ENCODE assay signal across 16 mouse cellular contexts in the genomic region with DNA sequence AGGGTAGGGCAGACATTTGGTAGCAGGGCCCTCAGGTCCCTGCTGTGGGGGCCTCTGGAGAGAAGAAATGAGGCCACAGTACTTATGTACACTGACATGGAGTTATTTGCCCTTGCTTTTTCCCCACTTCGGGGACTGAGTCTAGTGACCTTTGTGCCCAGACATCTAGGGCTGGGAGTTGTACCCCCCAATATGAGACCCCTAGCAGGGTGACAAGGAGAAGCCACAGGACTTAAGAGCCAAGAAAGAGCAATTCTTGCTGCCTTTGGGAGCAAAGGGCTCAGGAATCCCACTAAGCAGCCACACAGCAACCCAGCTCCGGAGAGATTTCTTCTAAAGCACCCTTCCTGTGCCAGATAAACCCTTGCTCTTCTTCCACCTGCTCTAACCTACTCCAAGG. TPM values are rescaled to one million over a fixed set of nuclear protein-coding genes. Genes with fewer than 3 reads are reported as not detected.
DNase-seq lines count a peak whose midpoint lies in the region; ATAC-seq lines count a peak whose summit lies in the region.
"Had no signal": no experiment of that assay in that cellular context is flagged by ENCODE, and none has a peak within 500 bp of the region (broad histone marks: within the 10 kb centered on the region; RNA-seq: fewer than 3 reads in every experiment).

No protein-coding gene starts in this region.

- peak; percentile 75 for DNase-seq in heart, adult 11 months
- no peak for DNase-seq in heart, adult 8-10 months (ENCODE audit: low spot score)
- no peak for DNase-seq in embryonic facial prominence, embryonic 14.5 days (ENCODE audit: low spot score)
- no peak for DNase-seq in heart, postnatal 4 days
- no peak for DNase-seq in kidney, adult 8-10 months
- DNase-seq in retina, embryonic 14.5 days (ENCODE audit: low spot score): no peak
- DNase-seq: gastrocnemius, postnatal 36 days; heart, postnatal 14 days; liver, postnatal 0 days; right cerebral cortex, adult 18-20 months; thymus, postnatal 4 days had no signal

- no peaks in the 10 kb centered on the region for H3K36me3 ChIP-seq in embryonic facial prominence, embryonic 14.5 days (ENCODE audit: control insufficient read depth, insufficient read depth, low read length)
- H3K36me3 ChIP-seq in hindbrain, embryonic 15.5 days: no peaks in the 10 kb centered on the region
- H3K36me3 ChIP-seq in midbrain, embryonic 15.5 days (replicated peaks): no peaks in the 10 kb centered on the region

- H3K27ac ChIP-seq in embryonic facial prominence, embryonic 14.5 days (replicated peaks; ENCODE audit: low read depth, low read length): no peak overlapping the region
- H3K27ac ChIP-seq in hindbrain, embryonic 15.5 days (replicated peaks): peak overlapping the region; percentile 67; the same call in 1 of the 2 replicates
- peak overlapping the region; percentile 77 for H3K27ac ChIP-seq in midbrain, embryonic 15.5 days

- H3K4me1 ChIP-seq in embryonic facial prominence, embryonic 14.5 days (ENCODE audit: control insufficient read depth, insufficient read depth, low read length): peaks cover 20% of the 10 kb centered on the region
- peaks cover 75% of the 10 kb centered on the region for H3K4me1 ChIP-seq in hindbrain, embryonic 15.5 days (replicated peaks)
- peaks cover 85% of the 10 kb centered on the region for H3K4me1 ChIP-seq in midbrain, embryonic 15.5 days

- peaks cover 4% of the 10 kb centered on the region; the same call in 1 of the 2 replicates for H3K27me3 ChIP-seq in embryonic facial prominence, embryonic 14.5 days (replicated peaks; ENCODE audit: control insufficient read depth, insufficient read depth, low read length)
- no peaks in the 10 kb centered on the region for H3K27me3 ChIP-seq in hindbrain, embryonic 15.5 days
- H3K27me3 ChIP-seq in midbrain, embryonic 15.5 days (replicated peaks): no peaks in the 10 kb centered on the region

- peak overlapping the region; percentile 52 for H3K4me2 ChIP-seq in embryonic facial prominence, embryonic 14.5 days (ENCODE audit: low read depth, low read length)
- peak overlapping the region; percentile 47 for H3K4me2 ChIP-seq in hindbrain, embryonic 15.5 days
- peak overlapping the region; percentile 38 for H3K4me2 ChIP-seq in midbrain, embryonic 15.5 days

- ATAC-seq in embryonic facial prominence, embryonic 14.5 days (ENCODE audit: low read depth): no peak
- ATAC-seq in hindbrain, embryonic 15.5 days (ENCODE audit: low FRiP score, low read depth): no peak
- ATAC-seq in midbrain, embryonic 15.5 days (replicated peaks): no peak
- ATAC-seq: liver, postnatal 0 days had no signal

- H3K9me3 ChIP-seq in embryonic facial prominence, embryonic 14.5 days (ENCODE audit: control insufficient read depth, low read length): no peaks in the 10 kb centered on the region
- H3K9me3 ChIP-seq in hindbrain, embryonic 15.5 days: no peaks in the 10 kb centered on the region
- no peaks in the 10 kb centered on the region for H3K9me3 ChIP-seq in midbrain, embryonic 15.5 days

- peak overlapping the region; percentile 38; the same call in 1 of the 2 replicates for H3K4me3 ChIP-seq in embryonic facial prominence, embryonic 14.5 days (ENCODE audit: low read depth, low read length)
- no peak overlapping the region for H3K4me3 ChIP-seq in hindbrain, embryonic 15.5 days
- no peak overlapping the region for H3K4me3 ChIP-seq in midbrain, embryonic 15.5 days

- 55% methylated on average over 2 of the region's 2 CpGs for WGBS in embryonic facial prominence, embryonic 14.5 days
- 63% methylated on average over 2 of the region's 2 CpGs for WGBS in hindbrain, embryonic 15.5 days
- WGBS in midbrain, embryonic 15.5 days: 34% methylated on average over 2 of the region's 2 CpGs

- H3K9ac ChIP-seq in embryonic facial prominence, embryonic 14.5 days (ENCODE audit: low read depth, low read length): no peak overlapping the region
- H3K9ac ChIP-seq in hindbrain, embryonic 15.5 days: no peak overlapping the region
- no peak overlapping the region; the same call in 1 of the 2 replicates for H3K9ac ChIP-seq in midbrain, embryonic 15.5 days
- H3K9ac ChIP-seq: liver, postnatal 0 days had no signal

RNA-seq across cellular contexts. Expression of a gene that starts 10.7 kb away (rescaled TPM):
- total RNA-seq in heart, adult 8-10 months (2022): under 1 TPM in 1 of 4 experiments, not detected in 3; 0.09 TPM
- polyA plus RNA-seq in embryonic facial prominence, embryonic 14.5 days (2014; fragmentation: Nextera tagmentation; extraction: Ambion mirVana): 0.34 and 0.71 TPM in 2 replicates
- 2.7 and 2.8 TPM in 2 replicates for polyA plus RNA-seq in hindbrain, embryonic 15.5 days (2015; fragmentation: Nextera tagmentation; extraction: Ambion mirVana)
- 3.7 and 3.8 TPM in 2 replicates for polyA plus RNA-seq in midbrain, embryonic 15.5 days (2015; fragmentation: Nextera tagmentation; extraction: Ambion mirVana)
- not detected for total RNA-seq in heart, postnatal 4 days (2021)
- total RNA-seq: gastrocnemius, postnatal 36 days; heart, postnatal 14 days had no signal
- polyA plus RNA-seq: liver, postnatal 0 days had no signal

RNA-seq across cellular contexts. Expression of a gene that starts 10.7 kb away (rescaled TPM):
- not detected for total RNA-seq in heart, adult 8-10 months (2022)
- polyA plus RNA-seq in embryonic facial prominence, embryonic 14.5 days (2014; fragmentation: Nextera tagmentation; extraction: Ambion mirVana): 0.46 and 2.0 TPM in 2 replicates
- polyA plus RNA-seq in hindbrain, embryonic 15.5 days (2015; fragmentation: Nextera tagmentation; extraction: Ambion mirVana): 14.1 and 16.2 TPM in 2 replicates
- polyA plus RNA-seq in midbrain, embryonic 15.5 days (2015; fragmentation: Nextera tagmentation; extraction: Ambion mirVana): 14.9 and 19.8 TPM in 2 replicates
- total RNA-seq in heart, postnatal 4 days (2021): not detected
- total RNA-seq: gastrocnemius, postnatal 36 days; heart, postnatal 14 days had no signal
- polyA plus RNA-seq: liver, postnatal 0 days had no signal

RNA-seq across cellular contexts. Expression of a gene that starts 27.6 kb away (rescaled TPM):
- not detected for total RNA-seq in heart, adult 8-10 months (2022)
- not detected in 2 replicates for polyA plus RNA-seq in embryonic facial prominence, embryonic 14.5 days (2014; fragmentation: Nextera tagmentation; extraction: Ambion mirVana)
- 0.25 and 0.68 TPM in 2 replicates for polyA plus RNA-seq in hindbrain, embryonic 15.5 days (2015; fragmentation: Nextera tagmentation; extraction: Ambion mirVana)
- 0.58 TPM in 1 of 2 replicates, not detected in the other for polyA plus RNA-seq in midbrain, embryonic 15.5 days (2015; fragmentation: Nextera tagmentation; extraction: Ambion mirVana)
- total RNA-seq in heart, postnatal 4 days (2021): not detected
- total RNA-seq: gastrocnemius, postnatal 36 days; heart, postnatal 14 days; layer of hippocampus, postnatal 25 days had no signal
- polyA plus RNA-seq: kidney, embryonic 14.5 days; liver, postnatal 0 days; stomach, embryonic 14.5 days had no signal
